9 mouse cellular contexts compared by ENCODE assay signal in the genomic region with DNA sequence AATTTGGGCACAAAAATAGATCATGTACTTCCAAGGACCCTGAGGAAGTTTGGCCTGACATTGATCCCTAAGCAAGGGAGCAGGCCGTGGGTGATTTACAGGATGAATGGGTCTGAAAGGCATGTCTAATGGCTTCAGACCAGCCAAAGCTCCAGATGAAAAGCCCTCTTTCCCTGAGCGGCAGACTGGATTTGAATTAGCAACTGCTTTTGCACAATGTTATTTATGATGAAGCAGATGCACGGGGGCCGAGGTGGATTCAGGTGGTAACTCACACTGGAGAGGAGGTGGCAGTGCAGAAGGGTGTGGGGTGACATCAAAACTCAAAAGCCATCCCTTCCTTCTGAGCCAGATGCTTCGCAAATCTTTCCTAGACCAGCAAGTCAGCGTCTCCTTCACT.
A peak's percentile ranks its signal among the peaks of the same experiment; 100 is the strongest.
DNase-seq lines count a peak whose midpoint lies in the region; ATAC-seq and TF ChIP-seq lines count a peak whose summit lies in the region.
"Had no signal": no experiment of that assay in that cellular context is flagged by ENCODE, and none has a peak within 500 bp of the region (broad histone marks: within the 10 kb centered on the region; RNA-seq: fewer than 3 reads in every experiment).

No protein-coding gene starts in this region.

- WGBS in heart, embryonic 11.5 days (ENCODE audit: insufficient replicate concordance), result 59% methylated on average over 6 of the region's 6 CpGs
- 26% methylated on average over 6 of the region's 6 CpGs for WGBS in hindbrain, postnatal 0 days
- 17% methylated on average over 6 of the region's 6 CpGs for WGBS in neural tube, embryonic 15.5 days

- H3K36me3 ChIP-seq in heart, embryonic 11.5 days (ENCODE audit: control insufficient read depth, insufficient read depth, low read length), result 0 out of 2 replicates have a peak, but pooled peaks cover 5% of the 10 kb centered on the region
- H3K36me3 ChIP-seq in hindbrain, postnatal 0 days (ENCODE audit: insufficient read depth, low read length), result no peaks in the 10 kb centered on the region
- H3K36me3 ChIP-seq in neural tube, embryonic 15.5 days, result no peaks in the 10 kb centered on the region

- no peak for TF ChIP-seq CTCF in hindbrain, postnatal 0 days (IDR thresholded peaks at IDR 0.05; ENCODE audit: low read depth)

- no peak for DNase-seq in heart, adult 9 months (ENCODE audit: low spot score in 2 of 2)
- peak; percentile 71 to 72 for DNase-seq in right cerebral cortex, adult 2 months (ENCODE audit: low spot score in 2 of 2)
- DNase-seq in right cerebral cortex, postnatal 10 days (ENCODE audit: low spot score in 2 of 2), result no peak
- peak; percentile 11 for DNase-seq in hindbrain, postnatal 0 days (ENCODE audit: low spot score)
- DNase-seq in lung, postnatal 36 days, result no peak
- DNase-seq in urinary bladder, adult 18-20 months (ENCODE audit: low spot score in 2 of 2), result no peak
- DNase-seq: thymus, adult 18-20 months had no signal

- peak overlapping the region; percentile 42; the same call in 1 of the 2 replicates for H3K4me2 ChIP-seq in heart, embryonic 11.5 days
- no peak overlapping the region for H3K4me2 ChIP-seq in hindbrain, postnatal 0 days (ENCODE audit: low read depth, low read length)
- H3K4me2 ChIP-seq in neural tube, embryonic 15.5 days, result peak overlapping the region; percentile 19; the same call in 1 of the 2 replicates

- no peak overlapping the region for H3K27ac ChIP-seq in heart, embryonic 11.5 days (ENCODE audit: low read depth, low read length)
- H3K27ac ChIP-seq in hindbrain, postnatal 0 days, result no peak overlapping the region
- no peak overlapping the region for H3K27ac ChIP-seq in neural tube, embryonic 15.5 days (replicated peaks)

- H3K9me3 ChIP-seq in heart, embryonic 11.5 days (replicated peaks; ENCODE audit: control insufficient read depth, low read length), result no peaks in the 10 kb centered on the region
- no peaks in the 10 kb centered on the region for H3K9me3 ChIP-seq in hindbrain, postnatal 0 days (ENCODE audit: low read length)
- H3K9me3 ChIP-seq in neural tube, embryonic 15.5 days (replicated peaks), result no peaks in the 10 kb centered on the region

- H3K27me3 ChIP-seq in heart, embryonic 11.5 days (ENCODE audit: control insufficient read depth, insufficient read depth, low read length), result no peaks in the 10 kb centered on the region
- H3K27me3 ChIP-seq in hindbrain, postnatal 0 days (ENCODE audit: insufficient read depth, low read length), result no peaks in the 10 kb centered on the region
- H3K27me3 ChIP-seq in neural tube, embryonic 15.5 days (replicated peaks), result no peaks in the 10 kb centered on the region

- H3K4me3 ChIP-seq in heart, embryonic 11.5 days (ENCODE audit: low read depth, low read length), result no peak overlapping the region
- H3K4me3 ChIP-seq in hindbrain, postnatal 0 days (ENCODE audit: low read length), result no peak overlapping the region
- H3K4me3 ChIP-seq in neural tube, embryonic 15.5 days (replicated peaks), result no peak overlapping the region

- ATAC-seq in heart, embryonic 11.5 days (replicated peaks; ENCODE audit: insufficient number of reproducible peaks, low FRiP score, low TSS enrichment), result no peak
- ATAC-seq in hindbrain, postnatal 0 days, result no peak
- no peak for ATAC-seq in neural tube, embryonic 15.5 days (ENCODE audit: low FRiP score)

- H3K4me1 ChIP-seq in heart, embryonic 11.5 days (ENCODE audit: control insufficient read depth, insufficient read depth, low read length), result peaks cover 45% of the 10 kb centered on the region
- 0 out of 2 replicates have a peak, but pooled peaks cover 10% of the 10 kb centered on the region for H3K4me1 ChIP-seq in hindbrain, postnatal 0 days (ENCODE audit: insufficient read depth, low read length)
- H3K4me1 ChIP-seq in neural tube, embryonic 15.5 days, result peaks cover 55% of the 10 kb centered on the region

- peak overlapping the region; percentile 44; the same call in 1 of the 2 replicates for H3K9ac ChIP-seq in heart, embryonic 11.5 days (ENCODE audit: low read depth, low read length)
- no peak overlapping the region for H3K9ac ChIP-seq in hindbrain, postnatal 0 days (replicated peaks; ENCODE audit: low read length)
- no peak overlapping the region for H3K9ac ChIP-seq in neural tube, embryonic 15.5 days (replicated peaks)

Comparison
In these comparisons a context has a peak if more than half of its experiments do, and no peak if none do; other contexts are left out.
1. DNase-seq: peak in right cerebral cortex, adult 2 months (2 of 2) and hindbrain, postnatal 0 days (single experiment); none in heart, adult 9 months (0 of 2), right cerebral cortex, postnatal 10 days (0 of 2), lung, postnatal 36 days (single experiment) and urinary bladder, adult 18-20 months (0 of 2).